Mouse (Mus musculus) kidney, adult 10 weeks (tissue): ENCODE data around the gene Asphd1. TPM values are rescaled to one million over a fixed set of nuclear protein-coding genes. Genes with fewer than 3 reads are reported as not detected.

ENCODE experiments used
- polyA plus RNA-seq: library from polyadenylated mRNA; stranded (reverse); fragments of 350-450 nt; fragmentation: Illumina TruSeq; extraction: RNeasy Lipid Tissue Mini Kit (QIAGEN cat#74804); gene quantifications from one replicate; pipeline ENCODE4 v1.2.3, GENCODE M21; 2014; ENCODE audit warnings: low read depth, low replicate concordance

Gene Asphd1
- polyA plus RNA-seq, result not detected

GRCm38 (mm10) chr7:126949403-126949792 lies at the start of gene Asphd1:
Gene Asphd1 (minus strand): TSS chr7:126949582.

GRCm38 (mm10) chr7:126975950-126976866 lies 26.8 kb upstream of the Asphd1 start, which contains the start of gene Cdiptos:
Gene Cdiptos (minus strand): TSS chr7:126976098.

GRCm38 (mm10) chr7:126975893-126975949 lies 26.3 kb upstream of the Asphd1 start, which contains the start of gene Cdipt:
Gene Cdipt (plus strand): TSS chr7:126975914.

GRCm38 (mm10) chr7:126949793-126950646 lies 638 bp upstream of the Asphd1 start, which contains the start of gene Sez6l2:
Gene Sez6l2 (plus strand): TSS chr7:126950563.

GRCm38 (mm10) chr7:126928384-126929037 lies 20.9 kb downstream of the Asphd1 start, which contains the start of gene Kctd13:
Gene Kctd13 (plus strand): TSS chr7:126928879.

GRCm38 (mm10) chr7:126922624-126923060 lies 26.7 kb downstream of the Asphd1 start, which contains the start of gene Tmem219:
Gene Tmem219 (minus strand): TSS chr7:126922917.

Other genes with a start within 250 kb of the Asphd1 start
- 4.4 TPM for gene Coro1a, start 241.8 kb downstream of the Asphd1 start, polyA plus RNA-seq
- 6.5 TPM for gene Mapk3, start 190.0 kb downstream of the Asphd1 start, polyA plus RNA-seq
- 9.9 TPM for gene Gdpd3, start 183.2 kb downstream of the Asphd1 start, polyA plus RNA-seq
- 13.0 TPM for gene Ypel3, start 172.6 kb downstream of the Asphd1 start, polyA plus RNA-seq
- not detected for gene Tbx6, start 168.1 kb downstream of the Asphd1 start, polyA plus RNA-seq
- 29.0 TPM for gene Ppp4c, start 157.1 kb downstream of the Asphd1 start, polyA plus RNA-seq
- not detected for gene Fam57b, start 151.9 kb downstream of the Asphd1 start, polyA plus RNA-seq
- not detected for gene 4930451I11Rik, start 117.9 kb downstream of the Asphd1 start, polyA plus RNA-seq
- not detected for gene Doc2a, start 102.2 kb downstream of the Asphd1 start, polyA plus RNA-seq
- gene Hirip3, start 87.6 kb downstream of the Asphd1 start, polyA plus RNA-seq, result 10.3 TPM
- 10.2 TPM for gene Ino80e, start 87.2 kb downstream of the Asphd1 start, polyA plus RNA-seq
- 6.5 TPM for gene Taok2, start 64.9 kb downstream of the Asphd1 start, polyA plus RNA-seq
- gene Tmem219, start 26.7 kb downstream of the Asphd1 start, polyA plus RNA-seq, result 6.4 TPM
- gene Kctd13, start 20.7 kb downstream of the Asphd1 start, polyA plus RNA-seq, result 1.1 TPM
- gene Sez6l2, start 981 bp upstream of the Asphd1 start, polyA plus RNA-seq, result not detected
- gene Cdipt, start 26.3 kb upstream of the Asphd1 start, polyA plus RNA-seq, result 10.3 TPM
- not detected for gene Cdiptos, start 26.5 kb upstream of the Asphd1 start, polyA plus RNA-seq
- 0.53 TPM for gene Mvp, start 65.0 kb upstream of the Asphd1 start, polyA plus RNA-seq
- not detected for gene Pagr1b, start 66.9 kb upstream of the Asphd1 start, polyA plus RNA-seq
- not detected for gene Pagr1a, start 67.8 kb upstream of the Asphd1 start, polyA plus RNA-seq
- 0.61 TPM for gene Gm42742, start 71.5 kb upstream of the Asphd1 start, polyA plus RNA-seq
- not detected for gene Prrt2, start 71.6 kb upstream of the Asphd1 start, polyA plus RNA-seq
- gene Maz, start 77.5 kb upstream of the Asphd1 start, polyA plus RNA-seq, result 15.0 TPM
- gene Kif22, start 92.9 kb upstream of the Asphd1 start, polyA plus RNA-seq, result not detected
- gene Zg16, start 137.7 kb upstream of the Asphd1 start, polyA plus RNA-seq, result not detected
- gene AI467606, start 141.8 kb upstream of the Asphd1 start, polyA plus RNA-seq, result 0.73 TPM
- 22.6 TPM for gene Qprt, start 172.6 kb upstream of the Asphd1 start, polyA plus RNA-seq
- 0.65 TPM for gene Spn, start 188.2 kb upstream of the Asphd1 start, polyA plus RNA-seq
- gene Cd2bp2, start 246.5 kb upstream of the Asphd1 start, polyA plus RNA-seq, result 11.2 TPM